Mouse (Mus musculus) liver, embryonic 11.5 days (tissue): ENCODE results near the gene Cenpa. TPM values are rescaled to one million over a fixed set of nuclear protein-coding genes. Genes with fewer than 3 reads are reported as not detected.
A peak's percentile ranks its signal among the peaks of the same experiment; 100 is the strongest.
"Not testable (repeated sequence)": the region's sequence is repeated elsewhere in the genome, so short reads cannot be mapped to it uniquely, and the experiment has no call there.

Experiments
- ATAC-seq: fragments of 200-750 bp; cut with Nextera tagmentation; replicated peaks from 2 replicates; pipeline ENCODE4 v1.8.0; 2017; ENCODE audit warnings: moderate number of reproducible peaks, mild to moderate bottlenecking, moderate TSS enrichment, moderate library complexity; ENCODE audit not compliant: low FRiP score
- DNase-seq: peaks from one replicate; pipeline ENCODE4 v3.0.0-alpha.2; 2017; ENCODE audit warnings: low spot score
- H3K27ac ChIP-seq: fragments of 300-500 bp; sonication (generic); 2 replicates; pipeline ENCODE4 v1.5.1; 2014; ENCODE audit warnings: mild to moderate bottlenecking, low read depth, low read length, control low read depth
- H3K27me3 ChIP-seq: fragments of 300-500 bp; sonication (generic); replicated peaks from 2 replicates; pipeline ENCODE4 v1.6.1; 2014; ENCODE audit warnings: low read length, mixed read lengths; ENCODE audit not compliant: control insufficient read depth, insufficient read depth
- H3K36me3 ChIP-seq: fragments of 300-500 bp; sonication (generic); 2 replicates; pipeline ENCODE4 v1.6.1; 2014; ENCODE audit warnings: mild to moderate bottlenecking, low read length, moderate library complexity, mixed read lengths; ENCODE audit not compliant: control insufficient read depth, insufficient read depth
- H3K4me1 ChIP-seq: fragments of 300-500 bp; sonication (generic); replicated peaks from 2 replicates; pipeline ENCODE4 v1.6.1; 2014; ENCODE audit warnings: low read length, mixed read lengths; ENCODE audit not compliant: control insufficient read depth, insufficient read depth
- H3K4me2 ChIP-seq: fragments of 300-500 bp; sonication (generic); 2 replicates; pipeline ENCODE4 v1.6.1; 2014; ENCODE audit warnings: mild to moderate bottlenecking, control low read depth, moderate library complexity
- H3K4me3 ChIP-seq: fragments of 300-500 bp; sonication (generic); 2 replicates; pipeline ENCODE4 v1.5.1; 2014; ENCODE audit warnings: low read depth, low read length, control low read depth
- H3K9ac ChIP-seq: fragments of 300-500 bp; sonication (generic); 2 replicates; pipeline ENCODE4 v1.6.1; 2014; ENCODE audit warnings: low read depth, low read length, control low read depth
- H3K9me3 ChIP-seq: fragments of 300-500 bp; sonication (generic); 2 replicates; pipeline ENCODE4 v1.6.1; 2016; ENCODE audit warnings: low read length, inconsistent platforms, mixed read lengths; ENCODE audit not compliant: control insufficient read depth
- WGBS: fragments of 180-500 bp; shearing (Covaris S2); extraction: QIAGEN DNeasy Blood & Tissue Kit; methylation state at CpG from one replicate; pipeline ENCODE4 v1.1.7; 2014; 5-methylcytosine and 5-hydroxymethylcytosine counted together
- polyA plus RNA-seq: library from polyadenylated mRNA; unstranded; fragments of >200 nt; fragmentation: Nextera tagmentation; extraction: Ambion mirVana; gene quantifications from 2 replicates; pipeline ENCODE4 v1.2.1, GENCODE M21; 2014

The Cenpa gene
- polyA plus RNA-seq, 1 experiment from 2014 or later: 357 TPM

DNA sequence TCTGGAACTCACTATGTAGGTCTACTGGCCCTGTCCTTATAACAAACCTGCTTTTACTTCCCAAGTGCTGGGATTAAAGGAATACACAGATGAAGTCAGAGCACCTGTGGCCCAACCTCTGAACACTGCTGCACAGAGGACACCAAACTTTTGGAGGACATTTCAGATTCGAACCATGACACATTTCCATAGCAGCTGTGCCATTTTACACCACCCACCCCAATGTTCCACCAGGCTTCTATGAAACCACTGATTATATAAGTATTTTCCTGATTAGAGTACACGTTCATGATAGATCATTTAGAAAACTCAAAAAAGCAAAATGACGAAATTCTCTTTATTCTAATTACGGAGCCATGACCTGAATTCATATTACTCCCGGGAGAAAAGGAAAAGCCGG, 609 bp upstream of the Cenpa start:
- no peaks in the 10 kb centered on the region for H3K9me3 ChIP-seq
- peaks cover 17% of the 10 kb centered on the region for H3K4me1 ChIP-seq
- H3K36me3 ChIP-seq: peaks cover 23% of the 10 kb centered on the region
- H3K4me3 ChIP-seq: peak overlapping the region; percentile 88
- peak overlapping the region; percentile 77 for H3K4me2 ChIP-seq
- H3K9ac ChIP-seq: peak overlapping the region; percentile 74
- peak overlapping the region; percentile 73 for H3K27ac ChIP-seq
- no peak for DNase-seq
- no peaks in the 10 kb centered on the region for H3K27me3 ChIP-seq
- 53% methylated on average over 6 of the region's 6 CpGs for WGBS
- ATAC-seq: no peak

DNA sequence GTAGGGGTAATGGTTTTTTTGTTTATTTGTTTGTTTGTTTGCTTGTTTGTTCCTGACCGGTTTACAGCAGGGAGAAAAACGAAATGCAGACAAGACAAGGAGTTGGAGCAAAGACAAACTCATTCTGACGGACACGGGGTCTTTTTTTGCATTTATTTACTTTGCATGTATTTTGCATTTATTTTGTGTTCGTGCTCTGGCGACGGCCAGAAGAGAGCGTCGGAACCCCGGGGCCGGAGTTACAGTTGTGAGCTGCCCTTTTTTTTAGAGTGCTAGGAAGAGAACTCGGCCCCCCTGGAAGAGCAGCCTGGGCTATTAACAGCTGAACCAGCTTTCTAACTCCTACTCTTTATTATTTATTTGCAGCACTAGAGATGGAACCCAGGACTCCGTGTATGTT, 638 bp downstream of the Cenpa start:
- H3K36me3 ChIP-seq: peaks cover 32% of the 10 kb centered on the region
- H3K9ac ChIP-seq: peak overlapping the region; percentile 95
- WGBS: 2% methylated on average over 13 of the region's 13 CpGs
- no peak for DNase-seq
- peak overlapping the region; percentile 82 for H3K27ac ChIP-seq
- no peak for ATAC-seq
- peak overlapping the region; percentile 88 for H3K4me3 ChIP-seq
- H3K4me1 ChIP-seq: peaks cover 17% of the 10 kb centered on the region
- no peaks in the 10 kb centered on the region for H3K9me3 ChIP-seq
- H3K4me2 ChIP-seq: peak overlapping the region; percentile 77
- no peaks in the 10 kb centered on the region for H3K27me3 ChIP-seq

DNA sequence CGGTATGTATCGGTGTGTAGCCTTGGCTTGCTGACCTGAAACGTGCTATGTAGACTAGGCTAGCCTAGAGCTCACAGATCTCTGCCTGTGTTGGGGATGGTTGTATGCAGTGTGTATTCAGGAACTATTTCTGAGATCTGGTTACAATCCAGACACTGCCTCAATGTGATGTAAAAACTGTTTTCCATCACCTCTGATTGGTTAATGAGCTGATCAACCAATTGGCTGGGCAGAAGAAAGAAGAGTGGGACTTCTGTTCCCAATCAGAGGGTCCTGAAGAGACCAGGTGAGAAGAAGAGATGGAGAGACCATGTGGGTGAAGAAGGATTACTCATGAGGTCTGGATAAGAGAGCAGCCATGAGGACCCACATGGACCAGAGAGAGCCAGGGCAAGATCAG, 1.1 kb downstream of the Cenpa start:
- peak overlapping the region; percentile 95 for H3K9ac ChIP-seq
- H3K27me3 ChIP-seq: no peaks in the 10 kb centered on the region
- H3K4me3 ChIP-seq: peak overlapping the region; percentile 88
- 3% methylated on average over 3 of the region's 3 CpGs for WGBS
- no peak for ATAC-seq
- peak overlapping the region; percentile 77 for H3K4me2 ChIP-seq
- no peak for DNase-seq
- 0 out of 2 replicates have a peak overlapping the region, but pooled peaks have one; percentile 9 for H3K27ac ChIP-seq
- no peaks in the 10 kb centered on the region for H3K9me3 ChIP-seq
- peaks cover 36% of the 10 kb centered on the region for H3K36me3 ChIP-seq
- peaks cover 17% of the 10 kb centered on the region for H3K4me1 ChIP-seq

DNA sequence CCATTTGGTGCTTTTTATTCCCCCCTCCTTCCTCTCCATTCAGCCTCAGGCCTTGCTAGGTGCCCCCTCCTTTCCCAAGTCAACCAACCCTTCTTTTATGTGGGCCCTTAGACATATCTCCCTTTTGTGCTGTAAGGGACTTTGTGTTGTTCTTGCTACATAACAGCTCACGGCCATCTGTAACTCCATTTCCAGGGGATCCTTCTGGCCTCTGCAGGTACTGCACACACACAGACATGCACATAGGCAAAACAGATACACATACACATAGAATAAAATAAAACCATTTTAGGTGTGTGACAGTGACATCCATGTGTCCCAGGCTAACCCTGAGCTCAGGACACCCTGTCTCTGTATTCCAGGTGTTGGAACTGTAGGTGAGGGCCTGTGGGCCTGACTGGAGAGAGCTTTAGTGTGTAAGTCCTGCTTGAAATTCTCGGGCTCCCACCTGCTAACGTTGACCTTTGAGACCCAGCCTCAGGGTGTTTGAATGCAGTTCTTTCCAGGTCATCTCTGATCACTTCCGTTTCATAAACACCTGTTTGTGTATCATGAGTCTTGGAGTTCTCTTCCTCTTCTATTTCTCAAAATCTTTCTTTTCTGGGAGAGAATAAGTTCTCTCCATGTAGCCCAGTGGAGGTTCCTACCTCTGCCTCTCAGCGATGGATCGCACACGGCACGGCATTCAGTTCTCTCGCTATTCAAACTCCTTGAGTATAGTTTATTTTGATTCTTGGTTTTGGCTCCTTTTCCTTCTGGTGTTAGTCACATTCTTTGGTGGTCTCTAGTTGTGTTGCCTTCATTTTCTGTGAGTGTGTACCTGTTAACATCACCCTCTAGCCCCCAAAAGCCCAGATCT, 2.3 kb downstream of the Cenpa start:
- Histone ChIP-seq H3K4me3 (peak overlapping the region; percentile 88), H3K27me3 (no peaks in the 10 kb centered on the region), H3K4me1 (peaks cover 17% of the 10 kb centered on the region), H3K36me3 (peaks cover 46% of the 10 kb centered on the region), H3K9me3 (no peaks in the 10 kb centered on the region), H3K27ac (no peak overlapping the region; the same call in 1 of the 2 replicates), H3K9ac (peak overlapping the region; percentile 95), H3K4me2 (peak overlapping the region; percentile 77)
- DNase-seq (no peak), ATAC-seq (no peak)
- WGBS: 91% methylated on average over 9 of the region's 9 CpGs

DNA sequence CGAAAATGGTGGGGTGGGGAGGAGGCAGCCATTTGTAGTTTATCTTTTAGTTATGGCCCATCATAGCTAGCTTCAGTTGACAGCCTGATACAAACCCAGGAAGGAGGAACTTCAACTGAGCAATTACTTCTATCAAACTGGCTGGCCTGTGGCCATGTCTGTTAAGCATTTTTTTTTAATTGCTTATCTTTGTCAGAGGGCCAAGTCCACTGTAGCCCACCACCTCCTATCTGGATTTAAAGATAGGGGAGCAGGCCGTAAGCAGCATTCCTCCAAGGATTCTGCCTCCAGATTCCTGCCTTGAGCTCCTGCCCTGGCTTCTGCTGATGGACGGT, 2.9 kb downstream of the Cenpa start:
- Histone ChIP-seq H3K27ac (no peak overlapping the region), H3K4me1 (peaks cover 17% of the 10 kb centered on the region), H3K27me3 (no peaks in the 10 kb centered on the region), H3K9me3 (no peaks in the 10 kb centered on the region), H3K9ac (no peak overlapping the region; the same call in 1 of the 2 replicates), H3K4me3 (no peak overlapping the region), H3K36me3 (peaks cover 51% of the 10 kb centered on the region), H3K4me2 (peak overlapping the region; percentile 77)
- ATAC-seq: no peak
- DNase-seq: no peak
- whole genome bisulfite sequencing: 61% methylated on average over 3 of the region's 3 CpGs

DNA sequence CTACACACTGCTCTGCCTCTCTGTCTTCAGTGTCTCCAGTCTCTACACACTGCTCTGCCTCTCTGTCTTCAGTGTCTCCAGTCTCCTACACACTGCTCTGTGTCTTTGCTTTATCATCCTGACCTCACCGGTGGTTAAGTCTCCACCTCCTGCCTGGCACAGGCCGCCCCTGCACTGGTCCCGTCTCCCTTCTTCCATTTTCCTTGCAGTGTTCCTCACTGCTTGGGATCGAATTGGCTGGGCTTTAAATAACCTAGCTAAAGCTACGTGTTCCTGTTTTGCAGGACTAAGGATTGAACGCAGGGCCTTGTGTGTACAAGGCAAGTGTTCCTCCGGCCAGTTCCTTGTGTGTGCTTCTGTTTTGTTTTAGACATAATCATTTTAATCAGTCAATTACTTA, 3.5 kb downstream of the Cenpa start:
- Histone ChIP-seq H3K9ac (no peak overlapping the region), H3K27me3 (no peaks in the 10 kb centered on the region), H3K9me3 (no peaks in the 10 kb centered on the region), H3K36me3 (peaks cover 54% of the 10 kb centered on the region), H3K4me2 (no peak overlapping the region; the same call in 1 of the 2 replicates), H3K4me3 (no peak overlapping the region), H3K27ac (no peak overlapping the region), H3K4me1 (peaks cover 17% of the 10 kb centered on the region)
- no peak for DNase-seq
- 76% methylated on average over 7 of the region's 7 CpGs for WGBS
- ATAC-seq: no peak

DNA sequence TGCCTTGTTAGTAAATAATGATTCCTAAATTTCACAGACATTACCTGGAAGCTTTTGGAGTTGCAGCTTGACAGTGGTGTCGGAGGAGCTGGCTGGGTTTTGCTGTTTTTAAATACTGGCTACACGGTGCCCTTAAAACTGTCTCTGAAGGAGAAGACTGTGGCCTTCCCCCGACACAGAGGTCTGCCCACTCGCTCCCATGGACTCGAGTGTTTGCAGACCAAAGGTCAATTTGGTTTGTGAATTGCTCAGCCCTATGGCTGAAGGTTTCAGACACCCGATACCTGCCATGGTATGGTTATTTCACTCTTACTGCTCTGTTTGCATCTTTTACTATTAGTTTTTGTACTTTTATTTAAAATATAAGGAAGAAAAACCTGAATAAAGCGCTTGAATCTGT, 7.4 kb downstream of the Cenpa start:
- Histone ChIP-seq H3K4me1 (peaks cover 6% of the 10 kb centered on the region), H3K4me2 (peak overlapping the region; percentile 27), H3K27ac (no peak overlapping the region), H3K27me3 (no peaks in the 10 kb centered on the region), H3K9ac (no peak overlapping the region), H3K36me3 (peaks cover 50% of the 10 kb centered on the region), H3K4me3 (no peak overlapping the region), H3K9me3 (no peaks in the 10 kb centered on the region)
- no peak for ATAC-seq
- DNase-seq: no peak
- WGBS: 78% methylated on average over 7 of the region's 7 CpGs

DNA sequence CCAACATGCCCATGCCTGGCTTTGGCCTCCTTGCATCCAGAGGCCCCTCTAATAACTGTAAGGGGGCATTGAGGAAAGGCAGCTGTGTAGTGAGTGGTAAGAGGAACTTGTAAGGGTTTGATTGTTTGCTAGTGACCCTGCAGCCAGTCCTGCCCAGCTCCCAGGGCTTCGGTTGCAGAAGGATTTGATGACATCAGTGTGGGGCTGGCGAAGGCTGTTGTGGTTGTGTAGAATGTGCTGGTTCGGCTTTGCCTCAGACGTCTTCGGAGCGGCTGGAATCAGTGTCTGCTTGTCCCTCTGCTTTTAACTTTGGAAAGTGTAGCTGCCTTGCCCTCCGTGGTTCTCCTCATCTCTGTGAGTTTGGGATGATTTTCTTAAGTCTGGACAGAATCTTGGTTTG, 10.2 kb downstream of the Cenpa start:
- H3K9me3 ChIP-seq: no peaks in the 10 kb centered on the region
- no peak overlapping the region for H3K9ac ChIP-seq
- WGBS: 89% methylated on average over 7 of the region's 7 CpGs
- ATAC-seq (no peak), DNase-seq (no peak)
- no peak overlapping the region for H3K4me2 ChIP-seq
- peak overlapping the region; percentile 30; the same call in 1 of the 2 replicates for H3K27ac ChIP-seq
- no peaks in the 10 kb centered on the region for H3K4me1 ChIP-seq
- peaks cover 31% of the 10 kb centered on the region for H3K36me3 ChIP-seq
- no peaks in the 10 kb centered on the region for H3K27me3 ChIP-seq
- no peak overlapping the region for H3K4me3 ChIP-seq

DNA sequence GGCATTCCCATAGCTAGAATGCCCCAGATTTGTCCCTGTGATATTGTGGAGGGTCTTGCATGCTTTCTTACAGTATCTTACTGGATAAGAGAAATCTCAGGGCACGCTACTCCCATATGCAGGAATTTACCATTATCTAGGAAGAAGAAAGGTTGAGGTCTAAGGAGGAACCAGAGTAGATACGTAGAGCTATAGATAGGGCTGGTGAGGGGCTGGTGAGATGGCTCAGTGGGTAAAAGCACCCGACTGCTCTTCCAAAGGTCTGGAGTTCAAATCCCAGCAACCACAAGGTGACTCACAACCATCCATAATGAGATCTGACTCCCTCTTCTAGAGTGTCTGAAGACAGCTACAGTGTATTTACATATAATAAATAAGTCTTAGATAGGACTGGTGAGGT, 11.5 kb downstream of the Cenpa start:
- not testable (repeated sequence) for H3K27me3 ChIP-seq, DNase-seq, H3K9me3 ChIP-seq, H3K27ac ChIP-seq, H3K4me2 ChIP-seq, H3K4me1 ChIP-seq, H3K4me3 ChIP-seq, H3K9ac ChIP-seq, ATAC-seq
- H3K36me3 ChIP-seq: peaks cover 19% of the 10 kb centered on the region
- 82% methylated on average over 3 of the region's 3 CpGs for WGBS
